Comparison of ENCODE assay signal across 17 mouse cellular contexts in the genomic region with DNA sequence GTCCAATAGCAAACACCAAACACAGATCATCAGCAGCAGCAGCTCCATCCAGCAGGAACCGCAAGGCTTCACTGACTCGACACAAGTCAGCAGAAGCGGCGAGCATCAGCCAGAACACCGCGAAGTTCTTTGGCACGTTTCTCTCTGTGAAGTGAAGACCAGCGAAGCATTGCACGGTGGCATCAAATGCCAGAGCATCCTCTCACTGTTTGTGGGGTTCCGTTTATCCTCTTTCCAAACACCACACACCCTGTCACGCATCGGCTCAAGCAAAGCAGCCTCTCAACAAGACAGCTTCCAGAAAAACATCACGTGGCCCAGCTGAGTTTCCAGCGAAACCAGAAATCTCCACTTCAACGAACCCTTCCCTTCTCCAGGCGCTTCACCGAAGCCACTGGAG. TPM values are rescaled to one million over a fixed set of nuclear protein-coding genes. Genes with fewer than 3 reads are reported as not detected.
DNase-seq lines count a peak whose midpoint lies in the region; ATAC-seq and TF ChIP-seq lines count a peak whose summit lies in the region.
"Had no signal": no experiment of that assay in that cellular context is flagged by ENCODE, and none has a peak within 500 bp of the region (broad histone marks: within the 10 kb centered on the region; RNA-seq: fewer than 3 reads in every experiment).

No protein-coding gene starts in this region.

- no peaks in the 10 kb centered on the region for H3K4me1 ChIP-seq in kidney, adult 2 months (ENCODE audit: control insufficient read depth, insufficient read depth, low read length)
- H3K4me1 ChIP-seq in kidney, postnatal 0 days (replicated peaks; ENCODE audit: insufficient read depth, low read length): peaks cover 8% of the 10 kb centered on the region
- H3K4me1 ChIP-seq: embryonic facial prominence, embryonic 12.5 days; forebrain, embryonic 15.5 days had no signal

- 36% methylated on average over 17 of the region's 17 CpGs for WGBS in kidney, adult 2 months
- 51% methylated on average over 17 of the region's 17 CpGs for WGBS in kidney, postnatal 0 days

- DNase-seq in kidney, adult 2 months: peak; percentile 8
- DNase-seq in kidney, adult 11 months: no peak
- DNase-seq in kidney, postnatal 0 days (ENCODE audit: low spot score): peak; percentile 59
- no peak for DNase-seq in kidney, adult 8-10 months
- peak; percentile 9 to 14 for DNase-seq in kidney, postnatal 36 days
- DNase-seq in spleen, postnatal 14 days (ENCODE audit: low spot score in 2 of 2): no peak
- DNase-seq: adrenal gland, adult 8-10 months; adrenal gland, postnatal 36 days; cerebellum, adult 2 months; cerebellum, postnatal 25 days; heart, adult 18-20 months; heart, postnatal 10 days; heart, postnatal 4 days had no signal

- TF ChIP-seq CTCF in kidney, adult 2 months (conservative IDR thresholded peaks at IDR 0.05; ENCODE audit: insufficient read depth, insufficient read length, low read depth, low read length): no peak
- no peak for TF ChIP-seq CTCF in kidney, postnatal 0 days (IDR thresholded peaks at IDR 0.05; ENCODE audit: low read depth)

- no peaks in the 10 kb centered on the region for H3K27me3 ChIP-seq in kidney, adult 2 months (replicated peaks; ENCODE audit: control insufficient read depth, insufficient read depth, low read length)
- no peaks in the 10 kb centered on the region for H3K27me3 ChIP-seq in kidney, postnatal 0 days (ENCODE audit: insufficient read depth, low read length)
- H3K27me3 ChIP-seq: embryonic facial prominence, embryonic 12.5 days; forebrain, embryonic 15.5 days; hindbrain, embryonic 12.5 days had no signal

- no peak overlapping the region for H3K27ac ChIP-seq in kidney, adult 2 months (ENCODE audit: insufficient read depth, low read depth, low read length)
- H3K27ac ChIP-seq in kidney, postnatal 0 days: no peak overlapping the region
- H3K27ac ChIP-seq: embryonic facial prominence, embryonic 12.5 days; forebrain, embryonic 15.5 days; hindbrain, embryonic 12.5 days had no signal

- H3K9ac ChIP-seq in kidney, postnatal 0 days (ENCODE audit: low read depth, low read length): no peak overlapping the region
- H3K9ac ChIP-seq: embryonic facial prominence, embryonic 12.5 days; forebrain, embryonic 15.5 days; hindbrain, embryonic 12.5 days had no signal

- no peaks in the 10 kb centered on the region for H3K36me3 ChIP-seq in kidney, adult 2 months (ENCODE audit: control insufficient read depth, insufficient read depth, low read length)
- H3K36me3 ChIP-seq in kidney, postnatal 0 days (ENCODE audit: insufficient read depth, low read length): no peaks in the 10 kb centered on the region
- H3K36me3 ChIP-seq: embryonic facial prominence, embryonic 12.5 days; forebrain, embryonic 15.5 days; hindbrain, embryonic 12.5 days had no signal

- no peak overlapping the region for H3K4me3 ChIP-seq in kidney, adult 2 months (ENCODE audit: insufficient read depth, low read depth, low read length)
- no peak overlapping the region for H3K4me3 ChIP-seq in kidney, postnatal 0 days (replicated peaks; ENCODE audit: low read depth, low read length)
- H3K4me3 ChIP-seq: embryonic facial prominence, embryonic 12.5 days; forebrain, embryonic 15.5 days; hindbrain, embryonic 12.5 days had no signal

- no peak for TF ChIP-seq POLR2A in kidney, adult 2 months (IDR thresholded peaks at IDR 0.05; ENCODE audit: low read depth, low read length)

- ATAC-seq in kidney, postnatal 0 days (replicated peaks; ENCODE audit: low FRiP score, low read depth): peak; percentile 57
- ATAC-seq: forebrain, embryonic 15.5 days; hindbrain, embryonic 16.5 days had no signal

- peak overlapping the region; percentile 22; the same call in 1 of the 2 replicates for H3K4me2 ChIP-seq in kidney, postnatal 0 days (ENCODE audit: low read length)
- H3K4me2 ChIP-seq: embryonic facial prominence, embryonic 12.5 days; forebrain, embryonic 15.5 days; hindbrain, embryonic 12.5 days had no signal

- H3K9me3 ChIP-seq in kidney, postnatal 0 days (replicated peaks; ENCODE audit: low read length): no peaks in the 10 kb centered on the region
- H3K9me3 ChIP-seq: embryonic facial prominence, embryonic 12.5 days; forebrain, embryonic 15.5 days; hindbrain, embryonic 12.5 days had no signal

RNA-seq across cellular contexts. Expression of gene St6galnac3, which starts 36.2 kb away (rescaled TPM):
- polyA plus RNA-seq in kidney, adult 2 months (2012; rRNA removed): 2.6 and 3.2 TPM in 2 replicates
- 34.2 and 34.4 TPM in 2 replicates for polyA plus RNA-seq in kidney, postnatal 0 days (2015; fragmentation: Nextera tagmentation; extraction: Ambion mirVana)

Comparison
In these comparisons a context has a peak if more than half of its experiments do, and no peak if none do; other contexts are left out.
1. DNase-seq: peak in kidney, adult 2 months (single experiment), kidney, postnatal 0 days (single experiment) and kidney, postnatal 36 days (2 of 2); none in kidney, adult 11 months (single experiment), kidney, adult 8-10 months (0 of 2) and spleen, postnatal 14 days (0 of 2).